Mouse (Mus musculus): ENCODE data around the gene Kctd20. TPM values are rescaled to one million over a fixed set of nuclear protein-coding genes. Genes with fewer than 3 reads are reported as not detected.

Gene Kctd20
- polyA plus RNA-seq, 1 experiment: 30.8 TPM

DNA sequence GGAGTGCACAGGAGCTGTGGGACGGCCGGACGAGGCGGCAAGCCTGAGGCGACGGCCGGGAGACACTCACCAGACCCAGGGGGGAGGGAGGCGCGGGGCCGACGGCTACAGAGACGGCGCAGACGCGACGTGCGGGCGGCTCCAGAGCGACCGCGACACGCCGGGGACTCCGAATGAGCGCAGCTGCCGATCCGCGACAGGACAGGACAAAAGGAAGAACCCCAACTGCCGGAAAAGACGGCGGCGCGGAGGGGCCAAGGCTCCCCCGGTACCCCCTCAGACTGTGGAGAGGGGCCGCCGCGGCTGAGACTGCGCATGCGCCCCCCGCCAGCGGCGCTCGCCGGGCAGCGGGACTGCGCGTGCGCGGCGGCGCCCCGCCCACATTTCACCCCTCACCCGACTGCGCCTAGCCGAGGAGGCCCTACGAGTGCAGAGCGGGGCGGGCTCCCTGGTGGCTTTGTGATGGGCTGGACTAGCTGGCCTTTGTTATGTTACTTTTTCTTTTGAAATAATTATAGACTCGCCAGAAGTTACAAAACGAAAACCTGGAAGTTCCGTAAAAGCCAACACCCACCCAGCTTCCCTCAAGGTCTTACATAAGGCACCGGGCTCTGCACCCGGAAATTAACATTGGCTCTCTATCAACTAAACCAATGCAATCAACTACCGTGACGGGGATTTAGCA lies 56.0 kb downstream of the Kctd20 start, which contains the start of gene Stk38:
Stk38 (minus strand) TSS at position 355 of the 685 bp plus-strand sequence.
- peak within 1 kb of the TSS; percentile 96 for H3K27ac ChIP-seq (ENCODE audit: insufficient read depth, low read depth, low read length)
- under 1% methylated on average over 65 of the region's 65 CpGs for WGBS
- peaks cover 17% of the 10 kb centered on the region; the same call in 1 of the 2 replicates for H3K4me1 ChIP-seq (ENCODE audit: control insufficient read depth, insufficient read depth, low read length)
- peak; percentile 94 for DNase-seq
- no peaks in the 10 kb centered on the region for H3K27me3 ChIP-seq (replicated peaks; ENCODE audit: control insufficient read depth, insufficient read depth, low read length)
- H3K4me3 ChIP-seq (ENCODE audit: insufficient read depth, low read depth, low read length): peak within 1 kb of the TSS; percentile 100
- no peak for TF ChIP-seq CTCF (conservative IDR thresholded peaks at IDR 0.05; ENCODE audit: insufficient read depth, insufficient read length, low read depth, low read length)
- peak; percentile 47 for TF ChIP-seq POLR2A (IDR thresholded peaks at IDR 0.05; ENCODE audit: low read depth, low read length)
- no peaks in the 10 kb centered on the region for H3K36me3 ChIP-seq (ENCODE audit: control insufficient read depth, insufficient read depth, low read length)

DNA sequence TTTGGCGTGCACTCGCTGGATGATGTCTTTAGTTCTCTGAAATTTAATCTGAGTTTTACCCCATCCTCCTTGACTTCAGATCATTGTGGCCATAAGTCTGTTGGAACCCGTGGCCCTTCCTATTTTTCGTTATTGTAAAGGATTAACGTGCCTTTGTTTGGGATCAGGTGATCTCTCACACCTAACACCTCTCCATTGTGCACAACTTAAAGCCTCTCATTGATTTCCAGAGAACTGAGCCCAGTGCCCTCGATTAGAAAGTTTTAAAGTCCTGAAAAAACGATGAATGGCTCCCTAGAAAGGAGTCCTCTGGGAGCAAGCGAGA lies 56.5 kb downstream of the Kctd20 start:
- Histone ChIP-seq H3K27me3 (replicated peaks; ENCODE audit: control insufficient read depth, insufficient read depth, low read length) (no peaks in the 10 kb centered on the region), H3K4me3 (ENCODE audit: insufficient read depth, low read depth, low read length) (peak overlapping the region; percentile 100), H3K36me3 (ENCODE audit: control insufficient read depth, insufficient read depth, low read length) (no peaks in the 10 kb centered on the region), H3K4me1 (ENCODE audit: control insufficient read depth, insufficient read depth, low read length) (peaks cover 17% of the 10 kb centered on the region; the same call in 1 of the 2 replicates), H3K27ac (ENCODE audit: insufficient read depth, low read depth, low read length) (peak overlapping the region; percentile 96)
- DNase-seq: no peak
- 15% methylated on average over 8 of the region's 8 CpGs for WGBS
- no peak for TF ChIP-seq POLR2A (IDR thresholded peaks at IDR 0.05; ENCODE audit: low read depth, low read length)
- TF ChIP-seq CTCF (conservative IDR thresholded peaks at IDR 0.05; ENCODE audit: insufficient read depth, insufficient read length, low read depth, low read length): no peak

DNA sequence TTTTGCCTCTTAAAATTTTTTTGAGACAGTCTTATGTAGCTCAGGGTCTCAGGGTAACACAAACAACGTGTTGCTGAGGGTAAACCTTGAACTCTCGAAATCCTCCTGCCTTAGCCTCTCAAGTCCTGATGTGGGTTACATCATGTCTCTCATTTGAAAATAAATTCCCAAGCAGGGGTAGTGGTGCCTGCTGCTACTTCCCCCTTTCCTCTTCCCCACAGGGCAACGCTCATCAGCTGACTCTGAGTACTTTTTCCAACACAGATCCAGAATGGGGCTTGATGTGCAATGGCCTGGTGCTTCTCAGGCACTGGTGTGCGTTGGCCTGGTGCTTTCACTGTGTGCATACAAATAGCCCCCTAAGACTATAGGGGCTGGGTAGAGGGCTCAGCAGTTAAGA lies 57.4 kb downstream of the Kctd20 start:
- Histone ChIP-seq H3K4me1 (ENCODE audit: control insufficient read depth, insufficient read depth, low read length) (peaks cover 17% of the 10 kb centered on the region; the same call in 1 of the 2 replicates), H3K27me3 (replicated peaks; ENCODE audit: control insufficient read depth, insufficient read depth, low read length) (no peaks in the 10 kb centered on the region), H3K4me3 (ENCODE audit: insufficient read depth, low read depth, low read length) (no peak overlapping the region), H3K36me3 (ENCODE audit: control insufficient read depth, insufficient read depth, low read length) (no peaks in the 10 kb centered on the region), H3K27ac (ENCODE audit: insufficient read depth, low read depth, low read length) (no peak overlapping the region)
- no peak for DNase-seq
- 85% methylated on average over 4 of the region's 4 CpGs for WGBS
- TF ChIP-seq POLR2A (IDR thresholded peaks at IDR 0.05; ENCODE audit: low read depth, low read length) (no peak), CTCF (conservative IDR thresholded peaks at IDR 0.05; ENCODE audit: insufficient read depth, insufficient read length, low read depth, low read length) (no peak)

DNA sequence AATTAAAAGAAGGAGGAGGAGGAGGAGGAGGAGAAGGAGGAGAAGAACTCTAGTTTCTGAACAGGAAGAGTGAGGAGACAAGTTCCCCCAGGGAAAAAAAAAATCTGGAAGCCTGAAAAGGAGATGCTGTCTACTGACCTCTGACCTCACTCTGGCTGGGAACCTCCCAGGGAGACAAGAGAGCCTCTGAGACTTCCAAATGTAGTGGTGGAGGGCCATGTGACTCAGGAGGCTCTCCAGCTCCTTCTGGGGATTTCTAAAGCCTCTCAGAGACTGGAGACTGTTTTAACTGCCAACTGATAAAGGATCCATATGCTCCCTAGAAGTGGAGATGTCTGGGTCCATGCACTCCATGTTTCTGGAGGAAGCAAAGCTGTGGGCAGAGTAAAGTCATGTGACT lies 62.5 kb downstream of the Kctd20 start:
- peak; percentile 30 for DNase-seq
- no peak for TF ChIP-seq CTCF (conservative IDR thresholded peaks at IDR 0.05; ENCODE audit: insufficient read depth, insufficient read length, low read depth, low read length)
- no peak for TF ChIP-seq POLR2A (IDR thresholded peaks at IDR 0.05; ENCODE audit: low read depth, low read length)
- Histone ChIP-seq H3K4me1 (ENCODE audit: control insufficient read depth, insufficient read depth, low read length) (no peaks in the 10 kb centered on the region), H3K4me3 (ENCODE audit: insufficient read depth, low read depth, low read length) (no peak overlapping the region), H3K27ac (ENCODE audit: insufficient read depth, low read depth, low read length) (no peak overlapping the region), H3K36me3 (ENCODE audit: control insufficient read depth, insufficient read depth, low read length) (no peaks in the 10 kb centered on the region), H3K27me3 (replicated peaks; ENCODE audit: control insufficient read depth, insufficient read depth, low read length) (no peaks in the 10 kb centered on the region)

DNA sequence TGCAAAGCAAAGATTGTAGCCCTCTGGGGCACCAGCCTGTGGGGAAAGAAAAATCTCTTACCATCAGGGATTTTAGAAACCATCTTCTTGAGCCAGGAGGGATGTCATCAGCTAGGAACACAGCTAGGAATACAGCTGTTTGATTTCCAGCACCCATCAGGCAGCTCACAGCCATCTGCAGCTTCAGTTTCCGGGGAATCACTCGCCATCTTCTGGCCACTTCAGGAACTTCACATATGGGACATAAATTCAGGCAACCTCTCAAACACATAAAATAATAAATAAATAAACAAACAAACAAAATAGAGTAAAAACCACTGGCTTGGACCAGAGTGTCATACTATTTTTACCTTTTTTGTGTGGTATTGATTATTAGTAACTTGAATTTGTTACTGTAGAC lies 63.9 kb downstream of the Kctd20 start:
- H3K4me1 ChIP-seq (ENCODE audit: control insufficient read depth, insufficient read depth, low read length): no peaks in the 10 kb centered on the region
- no peak overlapping the region for H3K27ac ChIP-seq (ENCODE audit: insufficient read depth, low read depth, low read length)
- H3K4me3 ChIP-seq (ENCODE audit: insufficient read depth, low read depth, low read length): no peak overlapping the region
- H3K36me3 ChIP-seq (ENCODE audit: control insufficient read depth, insufficient read depth, low read length): no peaks in the 10 kb centered on the region
- TF ChIP-seq CTCF (conservative IDR thresholded peaks at IDR 0.05; ENCODE audit: insufficient read depth, insufficient read length, low read depth, low read length): peak; percentile 60
- no peak for TF ChIP-seq POLR2A (IDR thresholded peaks at IDR 0.05; ENCODE audit: low read depth, low read length)
- H3K27me3 ChIP-seq (replicated peaks; ENCODE audit: control insufficient read depth, insufficient read depth, low read length): no peaks in the 10 kb centered on the region
- WGBS: 46% methylated on average over 2 of the region's 2 CpGs
- peak; percentile 57 for DNase-seq

DNA sequence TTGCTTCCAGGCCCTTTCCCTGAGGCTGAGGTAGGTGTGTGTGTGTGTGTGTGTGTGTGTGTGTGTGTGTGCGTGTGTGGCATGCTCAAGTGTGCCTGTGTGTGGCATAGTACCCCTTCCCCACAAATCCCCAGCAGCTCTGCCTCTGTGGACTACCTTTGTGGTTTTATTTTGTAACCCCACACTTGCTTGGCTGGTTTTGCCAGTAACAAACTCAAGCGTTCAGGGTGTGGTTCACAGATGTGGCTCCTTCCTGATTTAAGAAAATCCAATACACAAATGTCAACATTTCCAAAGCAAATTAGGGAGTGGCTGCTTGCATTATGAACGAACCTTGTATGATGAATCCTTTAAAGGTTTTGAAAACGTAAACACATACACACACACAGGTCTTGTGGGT lies 65.0 kb downstream of the Kctd20 start:
- Histone ChIP-seq H3K4me3 (ENCODE audit: insufficient read depth, low read depth, low read length) (no peak overlapping the region), H3K27ac (ENCODE audit: insufficient read depth, low read depth, low read length) (no peak overlapping the region), H3K27me3 (replicated peaks; ENCODE audit: control insufficient read depth, insufficient read depth, low read length) (no peaks in the 10 kb centered on the region), H3K36me3 (ENCODE audit: control insufficient read depth, insufficient read depth, low read length) (no peaks in the 10 kb centered on the region), H3K4me1 (ENCODE audit: control insufficient read depth, insufficient read depth, low read length) (no peaks in the 10 kb centered on the region)
- no peak for DNase-seq
- WGBS: 85% methylated on average over 4 of the region's 4 CpGs
- TF ChIP-seq CTCF (conservative IDR thresholded peaks at IDR 0.05; ENCODE audit: insufficient read depth, insufficient read length, low read depth, low read length) (no peak), POLR2A (IDR thresholded peaks at IDR 0.05; ENCODE audit: low read depth, low read length) (no peak)

DNA sequence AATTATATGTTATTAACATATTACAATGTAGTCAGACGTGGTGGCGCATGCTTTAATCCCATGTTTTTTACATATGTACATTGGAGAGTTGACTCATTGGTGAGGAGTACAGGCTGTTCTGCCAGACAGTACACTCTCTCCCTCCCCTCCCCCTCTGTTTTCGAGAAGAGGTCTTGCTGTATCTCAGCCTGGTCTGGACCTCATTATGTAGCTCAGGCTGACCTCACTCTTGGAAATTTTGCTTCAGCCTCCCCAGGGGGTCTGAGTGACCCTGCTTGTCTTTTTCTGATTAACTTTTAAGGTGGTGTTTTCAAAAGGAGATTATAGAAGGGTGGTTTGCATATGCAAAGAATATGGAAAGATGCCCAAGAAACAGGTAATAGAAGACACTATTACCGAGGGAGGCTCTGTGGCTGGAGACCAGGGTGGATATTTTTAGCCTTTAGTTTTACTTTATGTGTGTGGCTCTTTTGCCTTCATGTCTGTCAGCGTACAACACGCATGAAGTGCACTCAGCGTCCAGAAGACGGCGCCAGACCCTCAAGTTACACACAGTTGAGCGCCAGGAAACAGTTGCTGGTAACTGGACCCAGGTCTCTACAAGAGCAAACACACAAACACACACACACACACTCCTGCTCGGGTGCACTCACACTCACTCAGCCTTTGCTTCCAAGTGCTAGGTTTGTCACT lies 66.7 kb downstream of the Kctd20 start:
- H3K27ac ChIP-seq (ENCODE audit: insufficient read depth, low read depth, low read length): no peak overlapping the region
- no peaks in the 10 kb centered on the region for H3K4me1 ChIP-seq (ENCODE audit: control insufficient read depth, insufficient read depth, low read length)
- no peak overlapping the region for H3K4me3 ChIP-seq (ENCODE audit: insufficient read depth, low read depth, low read length)
- DNase-seq: no peak
- H3K27me3 ChIP-seq (replicated peaks; ENCODE audit: control insufficient read depth, insufficient read depth, low read length): no peaks in the 10 kb centered on the region
- no peaks in the 10 kb centered on the region for H3K36me3 ChIP-seq (ENCODE audit: control insufficient read depth, insufficient read depth, low read length)
- WGBS: 65% methylated on average over 11 of the region's 11 CpGs
- TF ChIP-seq CTCF (conservative IDR thresholded peaks at IDR 0.05; ENCODE audit: insufficient read depth, insufficient read length, low read depth, low read length) (peak; percentile 46), POLR2A (IDR thresholded peaks at IDR 0.05; ENCODE audit: low read depth, low read length) (no peak)

Other genes starting within 250 kb of the Kctd20 start
- 0.63 and 0.94 TPM in 2 replicates for gene AC170998.1, start 225.9 kb upstream of the Kctd20 start, polyA plus RNA-seq (2012; rRNA removed)
- gene Mapk13, start 182.7 kb upstream of the Kctd20 start, polyA plus RNA-seq (2012; rRNA removed): 10.5 and 10.9 TPM in 2 replicates
- 30.2 and 31.3 TPM in 2 replicates for gene Brpf3, start 150.9 kb upstream of the Kctd20 start, polyA plus RNA-seq (2012; rRNA removed)
- 0.04 TPM in 1 of 2 replicates, not detected in the other for gene Pnpla1, start 93.5 kb upstream of the Kctd20 start, polyA plus RNA-seq (2012; rRNA removed)
- 0.34 and 0.57 TPM in 2 replicates for gene 4930539E08Rik, start 36.6 kb upstream of the Kctd20 start, polyA plus RNA-seq (2012; rRNA removed)
- gene Pxt1, start 8.1 kb upstream of the Kctd20 start, polyA plus RNA-seq (2012; rRNA removed): 0.12 and 0.13 TPM in 2 replicates
- 61.7 and 66.8 TPM in 2 replicates for gene Stk38, start 56.0 kb downstream of the Kctd20 start, polyA plus RNA-seq (2012; rRNA removed)
- 71.0 and 85.2 TPM in 2 replicates for gene Srsf3, start 80.7 kb downstream of the Kctd20 start, polyA plus RNA-seq (2012; rRNA removed)
- 11.6 and 13.7 TPM in 2 replicates for gene Cdkn1a, start 139.0 kb downstream of the Kctd20 start, polyA plus RNA-seq (2012; rRNA removed)
- gene Rab44, start 162.2 kb downstream of the Kctd20 start, polyA plus RNA-seq (2012; rRNA removed): 0.16 and 0.34 TPM in 2 replicates